11 mouse cellular contexts compared by ENCODE assay signal in the genomic region with DNA sequence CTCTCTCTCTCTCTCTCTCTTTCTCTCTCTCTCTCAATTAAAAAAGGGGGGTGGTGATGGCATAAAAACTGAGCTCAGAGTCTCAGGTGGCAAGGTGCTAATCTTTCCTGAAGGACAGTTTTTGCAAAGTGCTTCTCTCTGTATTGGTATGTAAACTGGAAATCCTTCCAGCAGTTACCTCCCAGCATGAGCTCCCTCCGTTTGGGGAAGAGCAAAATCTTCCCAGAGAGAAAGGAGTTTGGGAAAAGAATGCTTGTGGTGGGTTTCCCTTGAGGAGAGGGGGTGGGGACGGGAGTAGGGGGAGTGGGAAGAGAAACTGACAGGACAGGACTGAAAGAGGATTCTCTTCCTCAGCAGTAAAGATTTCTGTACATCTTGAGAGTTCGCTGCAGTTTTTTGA. TPM values are rescaled to one million over a fixed set of nuclear protein-coding genes. Genes with fewer than 3 reads are reported as not detected.
DNase-seq lines count a peak whose midpoint lies in the region; ATAC-seq and TF ChIP-seq lines count a peak whose summit lies in the region.
"Had no signal": no experiment of that assay in that cellular context is flagged by ENCODE, and none has a peak within 500 bp of the region (broad histone marks: within the 10 kb centered on the region; RNA-seq: fewer than 3 reads in every experiment).

No protein-coding gene starts in this region.

- no peak overlapping the region for H3K9ac ChIP-seq in lung, embryonic 15.5 days
- no peak overlapping the region for H3K9ac ChIP-seq in forebrain, embryonic 12.5 days

- H3K4me1 ChIP-seq in lung, embryonic 15.5 days: no peaks in the 10 kb centered on the region
- H3K4me1 ChIP-seq in forebrain, embryonic 12.5 days: no peaks in the 10 kb centered on the region
- no peaks in the 10 kb centered on the region for H3K4me1 ChIP-seq in limb, embryonic 10.5 days
- H3K4me1 ChIP-seq in olfactory bulb, adult 2 months (ENCODE audit: control insufficient read depth, insufficient read depth, low read length): no peaks in the 10 kb centered on the region

- no peak for DNase-seq in lung, postnatal 4 days
- no peak for DNase-seq in limb, embryonic 10.5 days (ENCODE audit: low spot score)
- DNase-seq in layer of hippocampus, adult 9-11 months: no peak
- DNase-seq in urinary bladder, postnatal 36 days (ENCODE audit: low spot score in 2 of 2): no peak

- no peak overlapping the region for H3K27ac ChIP-seq in lung, embryonic 15.5 days
- no peak overlapping the region for H3K27ac ChIP-seq in forebrain, embryonic 12.5 days
- no peak overlapping the region for H3K27ac ChIP-seq in limb, embryonic 10.5 days
- peak overlapping the region; percentile 92 for H3K27ac ChIP-seq in olfactory bulb, adult 2 months (ENCODE audit: insufficient read depth, low read depth, low read length)

- no peak for TF ChIP-seq CTCF in olfactory bulb, adult 2 months (IDR thresholded peaks at IDR 0.05; ENCODE audit: insufficient read depth, low read depth, low read length)

- H3K9me3 ChIP-seq in lung, embryonic 15.5 days: no peaks in the 10 kb centered on the region
- no peaks in the 10 kb centered on the region for H3K9me3 ChIP-seq in forebrain, embryonic 12.5 days
- H3K9me3 ChIP-seq in limb, embryonic 10.5 days (replicated peaks): no peaks in the 10 kb centered on the region
- H3K9me3 ChIP-seq: G1E had no signal

- H3K4me3 ChIP-seq in lung, embryonic 15.5 days: peak overlapping the region; percentile 36; the same call in 1 of the 2 replicates
- peak overlapping the region; percentile 39 for H3K4me3 ChIP-seq in forebrain, embryonic 12.5 days (replicated peaks)
- 0 out of 2 replicates have a peak overlapping the region, but pooled peaks have one; percentile 41 for H3K4me3 ChIP-seq in limb, embryonic 10.5 days
- peak overlapping the region; percentile 18; the same call in 1 of the 2 replicates for H3K4me3 ChIP-seq in olfactory bulb, adult 2 months (ENCODE audit: insufficient read depth, low read depth, low read length)
- H3K4me3 ChIP-seq: erythroblast, embryonic 14.5 days had no signal

- 6% methylated on average over 3 of the region's 3 CpGs for WGBS in lung, embryonic 15.5 days
- WGBS in forebrain, embryonic 12.5 days: 8% methylated on average over 3 of the region's 3 CpGs
- WGBS in limb, embryonic 10.5 days: 5% methylated on average over 3 of the region's 3 CpGs
- 5% methylated on average over 3 of the region's 3 CpGs for WGBS in olfactory bulb, adult 2 months

- ATAC-seq in lung, embryonic 15.5 days (ENCODE audit: borderline replicate concordance, extremely low read depth, low FRiP score, low TSS enrichment): no peak
- ATAC-seq in forebrain, embryonic 12.5 days (ENCODE audit: low FRiP score): no peak
- ATAC-seq in megakaryocyte progenitor cell, adult 5-6 weeks (replicated peaks; ENCODE audit: poor library complexity): no peak

- H3K4me2 ChIP-seq in lung, embryonic 15.5 days: peak overlapping the region; percentile 47
- peak overlapping the region; percentile 50 for H3K4me2 ChIP-seq in forebrain, embryonic 12.5 days

- H3K27me3 ChIP-seq in lung, embryonic 15.5 days: no peaks in the 10 kb centered on the region
- H3K27me3 ChIP-seq in forebrain, embryonic 12.5 days: no peaks in the 10 kb centered on the region
- peaks cover 14% of the 10 kb centered on the region for H3K27me3 ChIP-seq in limb, embryonic 10.5 days (ENCODE audit: low read depth, poor library complexity, severe bottlenecking)

- no peak for TF ChIP-seq POLR2A in olfactory bulb, adult 2 months (IDR thresholded peaks at IDR 0.05; ENCODE audit: insufficient read depth, low read depth, low read length)

- no peaks in the 10 kb centered on the region for H3K36me3 ChIP-seq in lung, embryonic 15.5 days
- H3K36me3 ChIP-seq in forebrain, embryonic 12.5 days (replicated peaks): no peaks in the 10 kb centered on the region
- no peaks in the 10 kb centered on the region for H3K36me3 ChIP-seq in limb, embryonic 10.5 days
- H3K36me3 ChIP-seq: G1E had no signal

RNA-seq across cellular contexts. Expression of a gene that starts 0.9 kb away (rescaled TPM):
- 0.22 TPM in 1 of 2 replicates, not detected in the other for polyA plus RNA-seq in lung, embryonic 15.5 days (2015; fragmentation: Nextera tagmentation; extraction: Ambion mirVana)
- 1.5 and 2.0 TPM in 2 replicates for polyA plus RNA-seq in forebrain, embryonic 12.5 days (2016; fragmentation: Nextera tagmentation; extraction: Ambion mirVana)
- polyA plus RNA-seq in limb, embryonic 10.5 days (2016; fragmentation: Nextera tagmentation; extraction: Ambion mirVana): 0.05 and 0.28 TPM in 2 replicates
- polyA plus RNA-seq in olfactory bulb, adult 2 months (2012; ENCODE audit: insufficient read depth, insufficient read length, low replicate concordance, missing spikeins): not detected in 2 replicates
- total RNA-seq in megakaryocyte progenitor cell, adult 5-6 weeks (2015): not detected in 2 replicates
- not detected in 2 replicates for total RNA-seq in megakaryocyte progenitor cell, adult 5-6 weeks (2017)
- polyA plus RNA-seq: erythroblast, embryonic 14.5 days; G1E; liver, embryonic 16.5 days had no signal
